Mouse (Mus musculus) megakaryocyte, embryonic 14.5 days (primary cell): ENCODE results near the gene Nav1.

ENCODE experiments used
- FLI1 ChIP-seq: IDR thresholded peaks from 2 replicates; pipeline ENCODE4 v1.6.1; 2012; ENCODE audit warnings: low read length, inconsistent platforms, mixed read lengths
- GATA1 ChIP-seq: IDR thresholded peaks from 3 replicates; pipeline ENCODE4 v1.6.1; 2012; ENCODE audit warnings: mixed read lengths, low read length, inconsistent platforms, borderline replicate concordance

DNA sequence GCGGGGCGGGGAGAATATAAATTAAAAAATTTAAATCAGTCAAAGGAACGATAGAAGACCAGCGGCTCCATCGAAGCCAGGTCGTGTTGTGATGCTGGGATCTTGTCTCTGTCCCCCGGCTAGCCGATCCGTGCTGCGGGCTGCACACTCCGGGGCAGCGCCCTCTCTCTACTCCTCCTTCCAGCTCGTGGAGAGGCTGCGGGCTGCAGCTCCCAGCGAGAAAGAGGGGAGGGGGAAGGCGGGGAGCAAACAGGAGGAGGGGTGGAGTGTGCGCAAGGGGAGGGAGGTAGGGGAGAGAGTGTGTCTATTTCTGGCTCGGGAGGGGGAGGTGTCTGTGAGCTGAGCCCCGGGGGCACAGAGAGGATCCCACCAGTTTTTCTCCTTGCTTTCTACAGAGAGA is 21.5 kb downstream of the Nav1 start:
- TF ChIP-seq FLI1 = no peak
- no peak for TF ChIP-seq GATA1
